Mouse (Mus musculus): Measurements from ENCODE around the gene Armcx6.

DNA sequence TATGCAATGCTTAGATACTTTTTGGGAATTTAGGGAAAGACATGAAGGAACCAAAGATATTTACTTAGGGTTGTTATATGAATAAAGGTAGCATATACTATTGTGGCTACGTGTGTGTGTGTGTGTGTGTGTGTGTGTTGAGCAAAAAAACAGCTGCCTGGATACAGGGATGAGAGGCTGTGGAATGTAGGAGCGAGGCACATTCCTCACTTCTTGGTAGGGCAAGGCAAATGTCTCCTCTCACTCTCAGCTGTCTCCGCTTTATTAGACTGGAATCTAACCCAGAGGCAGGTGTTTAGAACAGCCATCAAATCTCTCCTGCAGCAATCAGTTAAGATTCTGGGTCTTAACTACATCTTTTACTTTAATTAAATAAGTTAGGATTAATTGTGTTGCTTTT lies 34.4 kb downstream of the Armcx6 start:
- no peak for TF ChIP-seq CTCF (IDR thresholded peaks at IDR 0.05; ENCODE audit: insufficient read depth, low read length)
- no peak for TF ChIP-seq POLR2A (IDR thresholded peaks at IDR 0.05; ENCODE audit: borderline replicate concordance, extremely low read depth, low read depth, low read length)

Measured in lung, adult 2 months (tissue).